Mouse (Mus musculus) ES-E14 (cell line): ENCODE results near the gene Zswim7.

Experiments
- HCFC1 ChIP-seq: IDR thresholded peaks from 2 replicates; pipeline ENCODE4 v1.6.1; 2012; ENCODE audit warnings: low read length, inconsistent platforms, borderline replicate concordance; ENCODE audit not compliant: insufficient read depth
- MAFK ChIP-seq: IDR thresholded peaks from 2 replicates; pipeline ENCODE4 v1.6.1; 2014; ENCODE audit warnings: mild to moderate bottlenecking, low read depth, low read length, inconsistent platforms; ENCODE audit not compliant: insufficient read depth
- ZC3H11A ChIP-seq: IDR thresholded peaks from 2 replicates; pipeline ENCODE4 v1.6.1; 2012; ENCODE audit warnings: low read depth, mild to moderate bottlenecking, inconsistent platforms, low read length, borderline replicate concordance
- ZNF384 ChIP-seq: IDR thresholded peaks from 2 replicates; pipeline ENCODE4 v1.6.1; 2012; ENCODE audit warnings: low read depth, low read length, inconsistent platforms

DNA sequence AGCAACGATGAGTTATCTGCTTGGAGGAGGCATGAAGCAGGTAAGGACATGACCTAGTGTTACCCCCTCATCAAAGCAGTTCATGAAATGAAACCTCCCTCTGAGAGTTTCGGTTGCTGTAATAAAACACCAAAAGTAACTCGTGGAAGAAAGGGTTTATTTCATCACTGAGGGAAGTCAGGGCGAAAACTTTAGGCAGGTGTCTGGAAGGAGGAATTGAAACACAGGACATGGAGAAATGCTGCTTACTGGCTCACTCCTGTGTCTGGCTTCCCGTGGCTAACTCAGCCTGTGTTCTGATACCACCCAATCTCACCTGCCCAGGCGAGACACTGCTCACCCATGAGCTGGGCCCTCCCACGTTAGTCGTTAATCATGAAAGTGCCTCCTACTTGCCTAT, 3.8 kb upstream of the Zswim7 start:
- no peak for TF ChIP-seq HCFC1
- no peak for TF ChIP-seq MAFK
- TF ChIP-seq ZC3H11A, result no peak
- no peak for TF ChIP-seq ZNF384
